Mouse (Mus musculus): ENCODE results near the gene Dpagt1.

DNA sequence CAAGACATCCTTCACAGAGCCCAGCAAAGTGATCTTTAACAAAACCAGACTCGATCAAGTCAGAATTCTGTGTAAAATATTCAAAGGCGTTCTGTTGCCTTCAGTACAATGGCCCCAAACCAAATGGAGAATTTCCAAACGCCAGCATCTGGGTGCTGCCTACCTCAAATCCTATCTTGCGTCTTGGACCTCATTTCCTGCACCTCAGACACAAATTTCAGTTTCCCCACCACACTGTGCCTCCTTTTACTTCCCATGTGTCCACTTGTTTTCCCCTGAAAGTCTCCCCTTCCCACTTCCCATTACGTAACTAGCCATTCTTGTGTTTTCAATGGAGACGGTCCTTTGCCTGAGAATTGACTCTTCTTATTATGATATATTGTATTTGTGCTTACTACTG, 19.3 kb upstream of the Dpagt1 start:
- TF ChIP-seq ZC3H11A (IDR thresholded peaks at IDR 0.05; ENCODE audit: borderline replicate concordance, low read depth, low read length), result no peak
- no peak for TF ChIP-seq HCFC1 (IDR thresholded peaks at IDR 0.05; ENCODE audit: borderline replicate concordance, insufficient read depth, low read length)
- no peak for TF ChIP-seq CHD2 (IDR thresholded peaks at IDR 0.05; ENCODE audit: low read depth, low read length)

All from ES-E14 (cell line).